Mouse (Mus musculus) midbrain, postnatal 0 days (tissue): ENCODE results near the gene Phkg1. TPM values are rescaled to one million over a fixed set of nuclear protein-coding genes. Genes with fewer than 3 reads are reported as not detected.
"Not testable (repeated sequence)": the region's sequence is repeated elsewhere in the genome, so short reads cannot be mapped to it uniquely, and the experiment has no call there.

ENCODE experiments used
- ATAC-seq: fragments of 200-750 bp; cut with Nextera tagmentation; 2 replicates; pipeline ENCODE4 v1.8.0; 2017; ENCODE audit warnings: moderate number of reproducible peaks, mild to moderate bottlenecking, moderate TSS enrichment, moderate library complexity; ENCODE audit not compliant: low FRiP score
- DNase-seq: peaks from one replicate; pipeline ENCODE4 v3.0.0-alpha.2; 2015; ENCODE audit warnings: low spot score
- H3K27ac ChIP-seq: fragments of 300-500 bp; sonication (generic); 2 replicates; pipeline ENCODE4 v1.5.1; 2014; ENCODE audit warnings: low read depth, mild to moderate bottlenecking, low read length, mixed read lengths
- H3K27me3 ChIP-seq: fragments of 300-500 bp; sonication (generic); 2 replicates; pipeline ENCODE4 v1.6.1; 2014; ENCODE audit warnings: low read length, control low read depth, mixed read lengths; ENCODE audit not compliant: insufficient read depth
- H3K36me3 ChIP-seq: fragments of 300-500 bp; sonication (generic); 2 replicates; pipeline ENCODE4 v1.6.1; 2014; ENCODE audit warnings: low read length, control low read depth, mixed read lengths; ENCODE audit not compliant: insufficient read depth
- H3K4me1 ChIP-seq: fragments of 300-500 bp; sonication (generic); 2 replicates; pipeline ENCODE4 v1.6.1; 2014; ENCODE audit warnings: mild to moderate bottlenecking, control low read depth, antibody characterized with exemption, low read length, mixed read lengths; ENCODE audit not compliant: insufficient read depth
- H3K4me2 ChIP-seq: fragments of 300-500 bp; sonication (generic); 2 replicates; pipeline ENCODE4 v1.6.1; 2014; ENCODE audit warnings: low read depth, mild to moderate bottlenecking, low read length, mixed read lengths; ENCODE audit not compliant: poor library complexity, severe bottlenecking
- H3K4me3 ChIP-seq: fragments of 300-500 bp; sonication (generic); 2 replicates; pipeline ENCODE4 v1.5.1; 2014; ENCODE audit warnings: low read depth, mild to moderate bottlenecking, low read length, moderate library complexity
- H3K9ac ChIP-seq: fragments of 300-500 bp; sonication (generic); replicated peaks from 2 replicates; pipeline ENCODE4 v1.6.1; 2014; ENCODE audit warnings: mild to moderate bottlenecking, low read length, moderate library complexity, mixed read lengths; ENCODE audit not compliant: poor library complexity, severe bottlenecking
- H3K9me3 ChIP-seq: fragments of 300-500 bp; sonication (generic); 2 replicates; pipeline ENCODE4 v1.6.1; 2016; ENCODE audit warnings: low read length, control low read depth
- CTCF ChIP-seq: IDR thresholded peaks from 2 replicates; pipeline ENCODE4 v1.5.1; 2016; ENCODE audit warnings: antibody characterized with exemption, mild to moderate bottlenecking
- WGBS: fragments of 180-500 bp; shearing (Covaris S2); extraction: QIAGEN DNeasy Blood & Tissue Kit; methylation state at CpG from one replicate; pipeline ENCODE4 v1.1.7; 2014; 5-methylcytosine and 5-hydroxymethylcytosine counted together
- polyA plus RNA-seq: library from polyadenylated mRNA; unstranded; fragments of >200 nt; fragmentation: Nextera tagmentation; extraction: Ambion mirVana; gene quantifications from 2 replicates; pipeline ENCODE4 v1.2.1, GENCODE M21; 2015
- total RNA-seq: library from RNA; depleted of rRNA; stranded (reverse); fragments of >200 nt; gene quantifications from 2 replicates; pipeline ENCODE4 v1.2.3, GENCODE M21; 2014

Gene Phkg1
- total and polyA plus RNA-seq, 2 experiments from 2014 or later: 1.5 to 3.0 TPM

- peaks cover under 1% of the 10 kb centered on the region; the same call in 1 of the 2 replicates for H3K36me3 ChIP-seq
- H3K4me1 ChIP-seq: peaks cover 7% of the 10 kb centered on the region; the same call in 1 of the 2 replicates
- no peaks in the 10 kb centered on the region for H3K9me3 ChIP-seq
- H3K27ac ChIP-seq: no peak within 1 kb of the TSS
- peak within 1 kb of the TSS; percentile 69 for H3K4me2 ChIP-seq
- peak within 1 kb of the TSS; percentile 61 for H3K4me3 ChIP-seq
- H3K27me3 ChIP-seq: no peaks in the 10 kb centered on the region
- DNase-seq: peak; percentile 97
- TF ChIP-seq CTCF: no peak
- 2% methylated on average over 44 of the region's 44 CpGs for WGBS
- ATAC-seq: peak; percentile 99
- peak within 1 kb of the TSS; percentile 61 for H3K9ac ChIP-seq
Observed at GRCm38 (mm10) chr5:129895198-129896088, 2.9 kb downstream of the Phkg1 start, which contains the start of gene Zbed5. Gene Zbed5, plus strand, starts transcription at chr5:129895723.

DNA sequence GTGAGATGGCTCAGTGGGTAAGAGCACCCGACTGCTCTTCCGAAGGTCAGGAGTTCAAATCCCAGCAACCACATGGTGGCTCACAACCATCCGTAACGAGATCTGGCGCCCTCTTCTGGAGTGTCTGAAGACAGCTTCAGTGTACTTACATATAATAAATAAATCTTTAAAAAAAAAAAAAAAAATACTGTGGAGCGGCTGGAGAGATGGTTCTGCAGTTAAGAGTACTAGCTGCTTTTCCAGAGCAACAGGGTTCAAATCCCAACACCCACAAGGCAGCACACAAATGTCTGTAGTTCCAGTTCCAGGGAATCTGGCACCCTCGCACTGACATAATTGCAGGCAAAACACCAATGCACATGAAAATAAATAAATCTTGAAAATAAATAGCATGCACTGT, 8.0 kb downstream of the Phkg1 start:
- H3K9ac ChIP-seq: not testable (repeated sequence)
- WGBS: 88% methylated on average over 3 of the region's 7 CpGs

DNA sequence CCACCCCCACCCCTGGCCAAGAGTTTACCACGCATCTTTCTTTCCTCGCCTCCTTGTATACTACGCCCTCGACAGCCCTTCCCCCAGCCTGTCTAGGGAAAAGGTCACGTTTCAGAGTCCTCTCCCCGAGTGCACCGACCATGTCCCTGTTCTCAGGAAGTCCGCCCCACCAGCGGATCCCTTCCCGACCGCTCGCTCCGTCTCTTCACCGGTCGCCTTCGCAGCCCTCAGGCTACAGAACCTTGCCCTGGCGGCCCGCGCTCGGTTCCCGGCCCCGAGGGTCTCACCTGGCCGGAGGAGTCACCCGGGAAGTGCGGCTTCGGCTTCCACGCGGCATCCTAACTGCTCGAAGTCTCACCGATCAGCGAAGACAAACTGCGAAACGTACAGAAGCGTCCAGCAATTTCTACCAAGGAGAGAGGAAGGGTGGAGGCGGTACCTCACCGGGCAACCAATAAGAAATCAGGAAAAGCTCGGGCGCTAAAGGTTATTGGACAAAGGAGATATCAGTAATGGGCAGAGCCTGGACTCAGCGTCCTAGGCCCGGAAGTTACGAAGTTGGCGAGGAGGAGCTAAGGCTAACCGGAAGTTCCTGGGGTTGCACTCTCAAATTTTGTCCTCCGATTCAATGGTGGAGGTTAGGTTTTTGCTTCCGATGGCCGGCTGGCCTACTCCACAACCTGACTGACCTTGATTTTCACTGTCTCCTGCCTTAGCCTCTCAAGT, 11.3 kb downstream of the Phkg1 start, which contains the start of gene Chchd2:
TSS of gene Chchd2 (minus strand) at position 560 of the 726 bp plus-strand sequence.
- Histone ChIP-seq H3K27ac (peak within 1 kb of the TSS; percentile 90), H3K4me1 (peaks cover 7% of the 10 kb centered on the region; the same call in 1 of the 2 replicates), H3K9ac (peak within 1 kb of the TSS; percentile 83), H3K4me2 (peak within 1 kb of the TSS; percentile 70), H3K4me3 (peak within 1 kb of the TSS; percentile 76), H3K27me3 (no peaks in the 10 kb centered on the region), H3K9me3 (no peaks in the 10 kb centered on the region), H3K36me3 (peaks cover 6% of the 10 kb centered on the region; the same call in 1 of the 2 replicates)
- WGBS: under 1% methylated on average over 46 of the region's 46 CpGs
- peak; percentile 99 for DNase-seq
- no peak for TF ChIP-seq CTCF
- peak; percentile 98 for ATAC-seq

More for the DNA sequence above, 8.0 kb downstream of the Phkg1 start:
- H3K9me3 ChIP-seq, H3K4me1 ChIP-seq, H3K4me3 ChIP-seq, H3K36me3 ChIP-seq, H3K27ac ChIP-seq, H3K27me3 ChIP-seq, DNase-seq, ATAC-seq, H3K4me2 ChIP-seq: not testable (repeated sequence)

- no peak for TF ChIP-seq CTCF
- Histone ChIP-seq H3K27ac (peak overlapping the region; percentile 90; the same call in 1 of the 2 replicates), H3K27me3 (no peaks in the 10 kb centered on the region), H3K4me1 (peaks cover 7% of the 10 kb centered on the region; the same call in 1 of the 2 replicates), H3K36me3 (peaks cover 11% of the 10 kb centered on the region), H3K4me3 (peak overlapping the region; percentile 76), H3K4me2 (peak overlapping the region; percentile 70), H3K9me3 (no peaks in the 10 kb centered on the region), H3K9ac (peak overlapping the region; percentile 83)
- 44% methylated on average over 10 of the region's 10 CpGs for WGBS
- DNase-seq: no peak
- ATAC-seq: no peak
Observed at GRCm38 (mm10) chr5:129886271-129886670, 12.1 kb downstream of the Phkg1 start.

- WGBS: 70% methylated on average over 3 of the region's 3 CpGs
- no peak overlapping the region for H3K9ac ChIP-seq
- H3K27me3 ChIP-seq: no peaks in the 10 kb centered on the region
- ATAC-seq (no peak), DNase-seq (no peak)
- peaks cover 20% of the 10 kb centered on the region for H3K36me3 ChIP-seq
- H3K4me1 ChIP-seq: no peaks in the 10 kb centered on the region
- no peak for TF ChIP-seq CTCF
- no peak overlapping the region for H3K4me2 ChIP-seq
- H3K4me3 ChIP-seq: no peak overlapping the region
- H3K27ac ChIP-seq: no peak overlapping the region
- no peaks in the 10 kb centered on the region for H3K9me3 ChIP-seq
Observed at GRCm38 (mm10) chr5:129879888-129880287, 18.5 kb downstream of the Phkg1 start.
